Mouse (Mus musculus) bone marrow, adult 2 months (tissue): ENCODE measurements around the gene 1700007K13Rik.
A peak's percentile ranks its signal among the peaks of the same experiment; 100 is the strongest.

ENCODE experiments used
- CTCF ChIP-seq: fragments of 200-500 bp; IDR thresholded peaks from 2 replicates; pipeline ENCODE4 v1.5.1; 2011; ENCODE audit warnings: low read length, control low read depth; ENCODE audit not compliant: control insufficient read depth, insufficient read depth
- POLR2A ChIP-seq: fragments of 200-500 bp; IDR thresholded peaks from 2 replicates; pipeline ENCODE4 v1.6.1; 2011; ENCODE audit warnings: low read depth, mild to moderate bottlenecking, control low read depth, low read length, borderline replicate concordance; ENCODE audit not compliant: control insufficient read depth

- peak; percentile 89 for TF ChIP-seq CTCF
- TF ChIP-seq POLR2A: no peak
Observed at GRCm38 (mm10) chr2:28418034-28418433, 48.1 kb downstream of the 1700007K13Rik start.
